8 mouse cellular contexts compared by ENCODE assay signal in genomic region chr12:71831258-71832087, GRCm38 (mm10). TPM values are rescaled to one million over a fixed set of nuclear protein-coding genes. Genes with fewer than 3 reads are reported as not detected.
A peak's percentile ranks its signal among the peaks of the same experiment; 100 is the strongest.
DNase-seq lines count a peak whose midpoint lies in the region; ATAC-seq and TF ChIP-seq lines count a peak whose summit lies in the region.

No protein-coding gene starts in this region.

- no peaks in the 10 kb centered on the region for H3K9me3 ChIP-seq in lung, embryonic 14.5 days (ENCODE audit: low read depth, low read length)
- no peaks in the 10 kb centered on the region for H3K9me3 ChIP-seq in hindbrain, embryonic 14.5 days (ENCODE audit: control insufficient read depth, low read length)
- no peaks in the 10 kb centered on the region for H3K9me3 ChIP-seq in liver, embryonic 13.5 days (replicated peaks)
- H3K9me3 ChIP-seq in neural tube, embryonic 14.5 days (ENCODE audit: control insufficient read depth, low read length) = no peaks in the 10 kb centered on the region

- TF ChIP-seq CTCF in lung, embryonic 14.5 days (IDR thresholded peaks at IDR 0.05; ENCODE audit: low read depth) = no peak

- H3K4me1 ChIP-seq in lung, embryonic 14.5 days (ENCODE audit: insufficient read depth) = peaks cover 14% of the 10 kb centered on the region
- H3K4me1 ChIP-seq in brown adipose tissue, adult 24 weeks (ENCODE audit: control insufficient read depth, insufficient read depth, insufficient read length, low read length) = peaks cover 7% of the 10 kb centered on the region
- H3K4me1 ChIP-seq in hindbrain, embryonic 14.5 days (replicated peaks; ENCODE audit: control insufficient read depth, insufficient read depth, low read length) = peaks cover 37% of the 10 kb centered on the region
- H3K4me1 ChIP-seq in liver, embryonic 13.5 days (replicated peaks) = peaks cover 57% of the 10 kb centered on the region
- H3K4me1 ChIP-seq in neural tube, embryonic 14.5 days (ENCODE audit: control insufficient read depth, insufficient read depth, low read length) = peaks cover 24% of the 10 kb centered on the region

- H3K9ac ChIP-seq in lung, embryonic 14.5 days = peak overlapping the region; percentile 87
- H3K9ac ChIP-seq in hindbrain, embryonic 14.5 days = peak overlapping the region; percentile 70
- H3K9ac ChIP-seq in liver, embryonic 13.5 days = peak overlapping the region; percentile 96
- peak overlapping the region; percentile 97 for H3K9ac ChIP-seq in neural tube, embryonic 14.5 days (replicated peaks; ENCODE audit: low read depth, low read length)

- H3K4me3 ChIP-seq in lung, embryonic 14.5 days (ENCODE audit: low read depth, low read length) = peak overlapping the region; percentile 88
- peak overlapping the region; percentile 93 for H3K4me3 ChIP-seq in brown adipose tissue, adult 24 weeks (ENCODE audit: insufficient read depth, low read depth, low read length)
- peak overlapping the region; percentile 75 for H3K4me3 ChIP-seq in hindbrain, embryonic 14.5 days (replicated peaks; ENCODE audit: low read length)
- H3K4me3 ChIP-seq in liver, embryonic 13.5 days (replicated peaks) = peak overlapping the region; percentile 91
- H3K4me3 ChIP-seq in neural tube, embryonic 14.5 days (ENCODE audit: low read depth, low read length) = peak overlapping the region; percentile 96

- H3K27ac ChIP-seq in lung, embryonic 14.5 days (ENCODE audit: low read depth) = peak overlapping the region; percentile 94
- peak overlapping the region; percentile 71 for H3K27ac ChIP-seq in brown adipose tissue, adult 24 weeks (replicated peaks; ENCODE audit: low read depth, low read length)
- H3K27ac ChIP-seq in hindbrain, embryonic 14.5 days = peak overlapping the region; percentile 85
- H3K27ac ChIP-seq in liver, embryonic 13.5 days = peak overlapping the region; percentile 96
- peak overlapping the region; percentile 92 for H3K27ac ChIP-seq in neural tube, embryonic 14.5 days (ENCODE audit: low read depth, low read length)

- ATAC-seq in lung, embryonic 14.5 days (ENCODE audit: insufficient read depth) = peak; percentile 1
- peak; percentile 41 for ATAC-seq in hindbrain, embryonic 14.5 days (ENCODE audit: low FRiP score)
- ATAC-seq in liver, embryonic 13.5 days (ENCODE audit: low read depth) = peak; percentile 65
- ATAC-seq in neural tube, embryonic 14.5 days (ENCODE audit: low read depth) = peak; percentile 52

- H3K27me3 ChIP-seq in lung, embryonic 14.5 days (ENCODE audit: insufficient read depth, low read length) = no peaks in the 10 kb centered on the region
- no peaks in the 10 kb centered on the region for H3K27me3 ChIP-seq in hindbrain, embryonic 14.5 days (ENCODE audit: control insufficient read depth, insufficient read depth, low read length)
- no peaks in the 10 kb centered on the region for H3K27me3 ChIP-seq in liver, embryonic 13.5 days
- no peaks in the 10 kb centered on the region for H3K27me3 ChIP-seq in neural tube, embryonic 14.5 days (ENCODE audit: control insufficient read depth, insufficient read depth, low read length)

- no peak for DNase-seq in lung, embryonic 14.5 days
- no peak for DNase-seq in lung, postnatal 4 days
- peak; percentile 18 to 49 for DNase-seq in frontal cortex, postnatal 14 days (ENCODE audit: low spot score in 2 of 2)
- DNase-seq in hindbrain, embryonic 14.5 days (ENCODE audit: low spot score) = peak; percentile 53
- peak; percentile 77 for DNase-seq in liver, embryonic 13.5 days
- peak; percentile 24 for DNase-seq in thymus, postnatal 0 days (ENCODE audit: low spot score)

- WGBS in lung, embryonic 14.5 days = under 1% methylated on average over 59 of the region's 59 CpGs
- under 1% methylated on average over 59 of the region's 59 CpGs for WGBS in hindbrain, embryonic 14.5 days
- WGBS in liver, embryonic 13.5 days (ENCODE audit: insufficient replicate concordance) = under 1% methylated on average over 59 of the region's 59 CpGs
- WGBS in neural tube, embryonic 14.5 days = under 1% methylated on average over 59 of the region's 59 CpGs

- H3K36me3 ChIP-seq in lung, embryonic 14.5 days (ENCODE audit: insufficient read depth) = no peaks in the 10 kb centered on the region
- H3K36me3 ChIP-seq in hindbrain, embryonic 14.5 days (replicated peaks; ENCODE audit: control insufficient read depth, insufficient read depth) = no peaks in the 10 kb centered on the region
- H3K36me3 ChIP-seq in liver, embryonic 13.5 days = no peaks in the 10 kb centered on the region
- H3K36me3 ChIP-seq in neural tube, embryonic 14.5 days (ENCODE audit: control insufficient read depth, insufficient read depth, low read length) = no peaks in the 10 kb centered on the region

- H3K4me2 ChIP-seq in lung, embryonic 14.5 days = peak overlapping the region; percentile 93
- peak overlapping the region; percentile 69 for H3K4me2 ChIP-seq in hindbrain, embryonic 14.5 days (replicated peaks)
- peak overlapping the region; percentile 96 for H3K4me2 ChIP-seq in liver, embryonic 13.5 days
- H3K4me2 ChIP-seq in neural tube, embryonic 14.5 days (ENCODE audit: low read depth, low read length) = peak overlapping the region; percentile 76

RNA-seq across cellular contexts. Expression of gene Daam1, which starts 0.6 kb away (rescaled TPM):
- 15.3 and 17.5 TPM in 2 replicates for polyA plus RNA-seq in lung, embryonic 14.5 days (2014; fragmentation: Nextera tagmentation; extraction: Ambion mirVana)
- 8.3 and 11.1 TPM in 2 replicates for polyA plus RNA-seq in brown adipose tissue, adult 24 weeks (2012; ENCODE audit: insufficient read depth, insufficient read length, missing spikeins)
- 41.2 and 44.2 TPM in 2 replicates for polyA plus RNA-seq in hindbrain, embryonic 14.5 days (2014; fragmentation: Nextera tagmentation; extraction: Ambion mirVana)
- polyA plus RNA-seq in liver, embryonic 13.5 days (2015; fragmentation: Nextera tagmentation; extraction: Ambion mirVana) = 8.8 and 11.1 TPM in 2 replicates
- polyA plus RNA-seq in neural tube, embryonic 14.5 days (2014; fragmentation: Nextera tagmentation; extraction: Ambion mirVana) = 33.0 and 55.2 TPM in 2 replicates
- 3.8 TPM in 2 replicates for polyA plus RNA-seq in thymus, postnatal 0 days (2015; fragmentation: Nextera tagmentation; extraction: Ambion mirVana)

Comparison
In these comparisons a context has a peak if more than half of its experiments do, and no peak if none do; other contexts are left out.
1. ATAC-seq: peak in every context shown above with its lines; median percentile 65 in liver, embryonic 13.5 days; 52 in neural tube, embryonic 14.5 days; 41 in hindbrain, embryonic 14.5 days; 1 in lung, embryonic 14.5 days.
2. DNase-seq: peak in frontal cortex, postnatal 14 days (2 of 2), hindbrain, embryonic 14.5 days (single experiment), liver, embryonic 13.5 days (single experiment) and thymus, postnatal 0 days (single experiment); none in lung, embryonic 14.5 days (single experiment) and lung, postnatal 4 days (0 of 2).
3. Peak in every context shown above with its lines, with median percentiles within 50 percentile points of each other: H3K27ac ChIP-seq, H3K4me2 ChIP-seq, H3K4me3 ChIP-seq and H3K9ac ChIP-seq.